Mouse (Mus musculus): ENCODE measurements around the gene Olfr1371. TPM values are rescaled to one million over a fixed set of nuclear protein-coding genes. Genes with fewer than 3 reads are reported as not detected.

The Olfr1371 gene
- polyA plus RNA-seq, 1 experiment from 2014 or later = not detected

DNA sequence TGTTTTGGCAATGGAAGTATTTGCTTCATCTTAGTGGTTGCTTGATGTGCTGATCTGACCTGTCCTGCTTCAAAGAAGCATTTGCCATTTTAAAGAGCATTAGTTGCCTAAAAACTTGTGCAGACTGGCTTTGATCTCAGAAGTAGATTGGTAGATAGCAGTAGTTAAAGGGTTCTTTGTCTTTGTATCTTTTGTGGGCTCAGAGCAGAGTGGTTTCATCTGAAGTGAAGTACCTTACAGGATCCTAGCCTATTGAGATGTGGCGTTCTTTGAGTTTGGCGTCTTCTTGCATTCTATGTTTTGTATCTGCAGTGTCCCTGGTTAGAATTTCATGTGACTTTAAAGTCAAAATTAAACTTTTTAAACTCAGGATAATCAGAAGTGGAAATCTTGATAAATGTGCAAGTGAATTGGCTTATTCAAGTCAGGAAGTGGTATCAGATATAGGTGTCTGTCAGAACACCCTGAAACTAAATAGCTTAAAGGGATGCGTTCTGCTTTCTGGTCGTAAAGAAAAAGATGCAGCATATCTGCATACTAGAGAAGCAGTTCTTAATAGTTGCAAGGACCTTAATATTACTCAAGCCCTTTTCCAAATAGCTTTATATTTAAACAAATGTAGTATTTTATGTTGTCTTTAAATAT lies 27.2 kb upstream of the Olfr1371 start:
- ATAC-seq (ENCODE audit: low read depth) (no peak), DNase-seq (no peak)
- WGBS (ENCODE audit: insufficient replicate concordance) = 82% methylated on average over 4 of the region's 4 CpGs
- Histone ChIP-seq H3K9me3 (replicated peaks) (no peaks in the 10 kb centered on the region), H3K27me3 (no peaks in the 10 kb centered on the region), H3K27ac (no peak overlapping the region), H3K4me1 (replicated peaks) (no peaks in the 10 kb centered on the region), H3K36me3 (peaks cover 74% of the 10 kb centered on the region), H3K9ac (no peak overlapping the region), H3K4me2 (no peak overlapping the region), H3K4me3 (replicated peaks) (no peak overlapping the region)

DNA sequence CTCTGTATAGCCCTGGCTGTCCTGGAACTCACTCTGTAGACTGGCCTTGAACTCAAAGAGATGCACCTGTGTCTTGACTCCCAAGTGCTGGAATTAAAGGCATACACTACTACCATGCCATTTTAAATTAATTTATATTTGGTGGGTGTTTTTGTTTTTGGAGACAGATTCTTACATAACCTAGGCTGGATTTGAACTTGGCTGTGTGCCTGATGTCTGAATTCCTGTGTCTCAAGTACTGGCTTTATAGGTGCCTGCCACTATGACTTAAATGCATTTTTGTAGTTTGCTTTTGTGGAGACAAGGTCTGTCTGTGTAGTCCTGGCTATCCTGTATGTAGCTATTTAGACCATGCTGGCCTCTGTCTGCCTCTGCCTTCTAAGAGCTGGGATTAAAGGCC lies 20.7 kb upstream of the Olfr1371 start:
- Histone ChIP-seq H3K27ac (no peak overlapping the region), H3K27me3 (no peaks in the 10 kb centered on the region), H3K4me1 (replicated peaks) (peaks cover 27% of the 10 kb centered on the region), H3K9me3 (replicated peaks) (no peaks in the 10 kb centered on the region), H3K9ac (peak overlapping the region; percentile 30; the same call in 1 of the 2 replicates), H3K4me3 (replicated peaks) (peak overlapping the region; percentile 13; the same call in 1 of the 2 replicates), H3K36me3 (peaks cover 37% of the 10 kb centered on the region), H3K4me2 (peak overlapping the region; percentile 38)
- no peak for DNase-seq
- no peak for ATAC-seq (ENCODE audit: low read depth)

DNA sequence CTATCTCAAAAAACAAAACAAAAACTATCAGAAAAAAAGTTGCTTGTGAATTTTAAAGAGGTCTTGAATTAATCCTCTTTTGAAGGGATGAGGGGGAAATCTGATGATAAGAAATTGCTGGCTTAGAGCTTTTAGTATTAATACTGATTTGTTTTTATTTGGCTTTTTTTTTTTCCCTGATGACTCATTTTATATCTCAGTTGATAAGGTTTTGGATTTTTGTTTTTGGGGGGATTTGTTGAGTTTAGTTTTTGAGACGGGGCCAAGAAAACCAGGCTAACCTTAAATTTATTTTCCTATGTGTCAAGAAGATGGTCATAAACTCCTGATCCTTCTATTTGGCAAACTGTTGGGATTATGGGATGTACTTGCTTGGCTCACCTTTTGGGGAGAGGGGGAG lies 20.1 kb upstream of the Olfr1371 start:
- 69% methylated on average over 1 of the region's 1 CpGs for WGBS (ENCODE audit: insufficient replicate concordance)
- peak overlapping the region; percentile 99 for H3K9ac ChIP-seq
- DNase-seq = no peak
- H3K4me1 ChIP-seq (replicated peaks) = peaks cover 27% of the 10 kb centered on the region
- ATAC-seq (ENCODE audit: low read depth) = no peak
- H3K4me2 ChIP-seq = peak overlapping the region; percentile 84
- peaks cover 31% of the 10 kb centered on the region for H3K36me3 ChIP-seq
- H3K27me3 ChIP-seq = no peaks in the 10 kb centered on the region
- no peaks in the 10 kb centered on the region for H3K9me3 ChIP-seq (replicated peaks)
- H3K27ac ChIP-seq = no peak overlapping the region
- peak overlapping the region; percentile 98 for H3K4me3 ChIP-seq (replicated peaks)

DNA sequence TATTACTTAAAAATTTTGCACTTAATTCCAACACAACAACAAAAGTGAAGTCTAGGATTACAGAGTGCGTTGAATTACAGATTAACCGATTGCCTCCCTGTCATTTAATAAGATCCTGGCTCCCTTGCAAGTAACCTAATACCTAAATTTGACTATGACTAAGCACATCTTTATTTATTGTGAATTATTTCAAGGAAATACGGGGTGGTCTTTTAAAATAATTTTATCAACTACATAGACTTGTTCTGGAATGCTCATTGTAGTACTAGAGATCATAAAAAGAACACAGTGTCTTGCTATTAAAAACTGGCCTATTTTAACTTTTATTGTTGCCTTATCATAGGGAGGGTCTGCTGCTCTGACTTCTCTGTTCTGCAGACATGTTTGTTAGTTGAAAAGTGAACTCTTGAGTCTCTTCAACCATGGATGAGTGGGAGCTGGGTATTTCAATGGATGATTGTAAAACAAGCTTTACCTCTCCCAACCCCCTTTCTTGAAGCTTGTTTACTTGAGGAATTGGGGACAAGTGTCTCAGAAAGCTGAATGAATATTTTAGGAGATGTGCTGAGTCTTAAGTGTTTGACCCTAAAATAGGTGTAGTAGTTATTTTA lies 19.4 kb upstream of the Olfr1371 start:
- no peak for ATAC-seq (ENCODE audit: low read depth)
- Histone ChIP-seq H3K4me2 (peak overlapping the region; percentile 84), H3K36me3 (peaks cover 24% of the 10 kb centered on the region), H3K4me3 (replicated peaks) (peak overlapping the region; percentile 98), H3K9ac (peak overlapping the region; percentile 99), H3K27me3 (no peaks in the 10 kb centered on the region), H3K4me1 (replicated peaks) (peaks cover 27% of the 10 kb centered on the region), H3K9me3 (replicated peaks) (no peaks in the 10 kb centered on the region), H3K27ac (0 out of 2 replicates have a peak overlapping the region, but pooled peaks have one; percentile 88)
- 23% methylated on average over 3 of the region's 3 CpGs for WGBS (ENCODE audit: insufficient replicate concordance)
- DNase-seq = no peak

DNA sequence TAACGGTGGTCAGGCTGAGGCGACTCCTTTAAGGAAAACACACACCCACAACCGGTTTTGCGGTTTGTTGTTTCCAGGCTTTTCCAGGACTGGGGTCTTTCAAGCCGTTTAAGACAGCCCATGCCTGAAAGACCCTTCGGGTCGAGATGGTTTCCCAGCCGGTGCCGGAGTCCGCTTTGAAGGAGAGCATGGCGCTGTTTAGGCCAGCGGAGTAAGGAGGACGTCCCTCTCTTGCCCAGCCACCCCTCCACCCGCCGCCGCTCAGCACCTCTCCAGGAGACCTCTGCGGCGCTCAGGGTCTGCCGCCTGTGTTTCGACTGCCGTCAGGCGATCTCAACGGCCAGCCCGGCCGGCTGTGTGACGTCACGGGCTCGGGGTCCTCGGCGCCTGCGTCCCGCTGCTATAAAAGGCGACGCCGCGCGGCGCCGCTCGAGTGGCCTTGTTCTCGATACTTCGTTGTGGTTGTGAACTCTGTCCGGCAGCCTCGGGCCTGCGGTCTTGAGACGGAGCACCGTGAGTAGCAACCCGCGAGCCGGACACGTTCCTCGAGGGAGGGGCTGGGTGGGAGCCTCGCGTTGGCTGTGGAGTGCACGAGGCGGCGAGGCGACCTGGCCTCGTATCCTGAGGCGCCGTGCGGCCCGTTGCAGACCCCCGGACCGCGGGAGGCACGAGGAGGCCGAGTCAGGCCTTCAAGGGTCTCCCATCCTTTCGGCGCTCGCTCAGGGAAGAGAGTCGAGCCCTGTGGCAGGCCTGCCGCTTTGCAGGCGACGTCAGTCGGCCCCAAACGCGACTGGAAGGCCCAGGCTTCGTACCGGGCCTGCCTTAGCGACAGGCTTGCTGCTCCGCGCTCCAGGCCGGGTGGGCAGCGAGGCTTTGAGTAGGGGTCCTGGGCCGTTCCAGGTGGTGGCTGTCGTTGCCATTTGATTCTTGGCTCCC lies 18.1 kb upstream of the Olfr1371 start, which contains the start of gene Skp1a:
Gene Skp1a, plus strand, starts transcription at position 390 of the 936 bp plus-strand sequence.
- peaks cover 27% of the 10 kb centered on the region for H3K4me1 ChIP-seq (replicated peaks)
- H3K27me3 ChIP-seq = no peaks in the 10 kb centered on the region
- peak within 1 kb of the TSS; percentile 84 for H3K4me2 ChIP-seq
- H3K36me3 ChIP-seq = peaks cover 11% of the 10 kb centered on the region
- under 1% methylated on average over 87 of the region's 87 CpGs for WGBS (ENCODE audit: insufficient replicate concordance)
- H3K9me3 ChIP-seq (replicated peaks) = no peaks in the 10 kb centered on the region
- H3K4me3 ChIP-seq (replicated peaks) = peak within 1 kb of the TSS; percentile 98
- peak within 1 kb of the TSS; percentile 99 for H3K9ac ChIP-seq
- DNase-seq (peak; percentile 81), ATAC-seq (ENCODE audit: low read depth) (peak; percentile 83)
- peak within 1 kb of the TSS; percentile 88 for H3K27ac ChIP-seq

DNA sequence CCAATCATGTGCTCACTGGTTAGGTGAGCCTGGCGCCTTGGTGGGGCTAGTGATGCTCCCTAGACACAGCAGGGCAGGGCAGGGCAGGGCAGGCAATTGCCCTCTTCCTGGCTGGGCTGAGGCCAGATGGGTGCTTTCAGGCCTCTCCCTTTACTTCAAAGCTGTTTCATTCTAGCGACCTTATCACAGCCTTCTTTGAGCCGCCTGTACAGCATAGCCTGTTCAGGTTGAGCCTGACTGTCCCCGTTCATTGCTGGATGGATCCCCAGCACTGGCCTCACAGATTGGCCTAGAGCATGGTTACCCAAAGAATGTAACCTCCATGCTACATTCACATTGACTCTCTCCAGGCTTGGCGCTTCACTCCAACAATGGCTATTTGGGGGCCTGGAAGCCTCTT lies 16.9 kb upstream of the Olfr1371 start:
- Histone ChIP-seq H3K4me2 (peak overlapping the region; percentile 84), H3K4me3 (replicated peaks) (peak overlapping the region; percentile 98), H3K27ac (peak overlapping the region; percentile 88), H3K4me1 (replicated peaks) (peaks cover 27% of the 10 kb centered on the region), H3K9ac (peak overlapping the region; percentile 99), H3K9me3 (replicated peaks) (no peaks in the 10 kb centered on the region), H3K27me3 (no peaks in the 10 kb centered on the region), H3K36me3 (0 out of 2 replicates have a peak, but pooled peaks cover 2% of the 10 kb centered on the region)
- WGBS (ENCODE audit: insufficient replicate concordance) = 46% methylated on average over 5 of the region's 5 CpGs
- DNase-seq = peak; percentile 13
- no peak for ATAC-seq (ENCODE audit: low read depth)

DNA sequence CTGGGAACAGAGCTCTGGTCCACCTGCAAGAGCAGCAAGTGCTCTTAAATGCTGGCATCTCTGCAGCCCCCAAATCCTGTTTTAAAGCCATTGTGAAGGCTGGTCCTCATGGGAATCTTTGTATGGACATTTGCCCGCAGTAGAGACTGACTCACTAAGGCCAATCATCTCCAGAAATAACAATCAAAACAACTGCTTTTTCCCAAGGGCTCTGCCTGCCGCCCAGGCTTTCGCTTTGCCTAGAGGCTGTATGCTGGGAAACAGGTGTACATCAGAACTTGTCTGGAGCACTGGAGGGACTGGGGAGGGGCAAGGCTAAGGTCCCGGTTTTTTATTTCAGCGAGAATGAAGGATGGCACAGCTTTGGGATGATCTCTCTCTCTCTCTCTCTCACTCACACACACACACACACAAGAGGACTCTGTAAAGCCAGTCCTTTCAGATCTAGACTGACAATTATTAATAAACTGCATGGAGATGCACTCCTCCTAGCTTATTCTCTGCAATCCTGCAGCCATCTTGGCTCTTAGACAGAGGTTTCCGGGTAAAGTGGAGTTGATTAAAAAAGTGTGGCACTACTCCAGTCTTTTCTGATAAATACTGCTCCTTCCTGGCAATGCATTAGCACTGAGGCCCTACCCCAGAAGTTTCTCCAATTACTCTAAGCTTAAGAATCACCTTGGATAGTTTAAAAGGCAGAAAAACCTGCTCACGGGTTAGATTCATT lies 15.1 kb upstream of the Olfr1371 start:
- Histone ChIP-seq H3K4me2 (no peak overlapping the region), H3K27me3 (0 out of 2 replicates have a peak, but pooled peaks cover 5% of the 10 kb centered on the region), H3K36me3 (no peaks in the 10 kb centered on the region), H3K4me3 (replicated peaks) (no peak overlapping the region), H3K27ac (no peak overlapping the region), H3K9me3 (replicated peaks) (no peaks in the 10 kb centered on the region), H3K9ac (no peak overlapping the region), H3K4me1 (replicated peaks) (peaks cover 24% of the 10 kb centered on the region)
- WGBS (ENCODE audit: insufficient replicate concordance) = 81% methylated on average over 7 of the region's 7 CpGs
- no peak for ATAC-seq (ENCODE audit: low read depth)
- DNase-seq = no peak

DNA sequence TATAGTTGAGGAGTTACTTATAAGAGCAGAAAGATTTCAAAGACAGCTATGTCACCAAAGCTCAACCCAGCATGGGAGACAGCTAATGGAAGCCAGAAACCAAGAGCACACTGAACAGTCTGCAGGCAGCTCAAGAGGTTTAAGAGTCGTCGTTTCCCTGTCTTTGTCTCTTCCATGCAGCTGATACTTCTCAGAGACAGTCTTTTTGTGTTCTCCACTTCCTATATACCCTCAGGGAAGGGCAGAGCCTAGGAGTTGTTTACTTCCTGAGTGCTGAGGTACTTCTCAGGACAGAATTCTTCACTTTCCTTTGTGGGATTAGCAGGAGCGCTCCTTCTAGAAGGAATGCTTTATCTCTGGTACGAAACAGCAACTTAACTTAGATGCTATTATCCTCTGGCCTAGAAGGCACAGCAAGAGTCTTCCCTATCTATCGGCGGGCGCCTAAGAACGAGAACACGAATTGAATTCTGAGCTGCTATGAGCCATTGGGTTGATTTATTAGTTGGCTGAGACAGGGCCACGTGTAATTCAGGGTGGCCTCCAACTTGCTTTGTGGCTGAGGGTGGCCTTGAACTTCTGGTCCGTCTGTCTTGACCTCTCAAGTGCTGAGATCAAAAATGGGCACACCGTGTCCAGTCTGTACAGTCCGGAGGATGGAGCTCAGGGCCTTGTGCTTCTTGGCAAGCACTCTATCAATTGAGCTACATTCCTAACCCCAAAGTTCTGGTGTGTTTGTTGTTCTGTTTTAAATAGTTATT lies 13.9 kb upstream of the Olfr1371 start:
- H3K36me3 ChIP-seq = no peaks in the 10 kb centered on the region
- peaks cover 17% of the 10 kb centered on the region for H3K4me1 ChIP-seq (replicated peaks)
- WGBS (ENCODE audit: insufficient replicate concordance) = 65% methylated on average over 13 of the region's 13 CpGs
- H3K27me3 ChIP-seq = 0 out of 2 replicates have a peak, but pooled peaks cover 5% of the 10 kb centered on the region
- no peak overlapping the region for H3K4me2 ChIP-seq
- H3K9me3 ChIP-seq (replicated peaks) = no peaks in the 10 kb centered on the region
- H3K9ac ChIP-seq = no peak overlapping the region
- ATAC-seq (ENCODE audit: low read depth) (no peak), DNase-seq (no peak)
- H3K4me3 ChIP-seq (replicated peaks) = no peak overlapping the region
- no peak overlapping the region for H3K27ac ChIP-seq

DNA sequence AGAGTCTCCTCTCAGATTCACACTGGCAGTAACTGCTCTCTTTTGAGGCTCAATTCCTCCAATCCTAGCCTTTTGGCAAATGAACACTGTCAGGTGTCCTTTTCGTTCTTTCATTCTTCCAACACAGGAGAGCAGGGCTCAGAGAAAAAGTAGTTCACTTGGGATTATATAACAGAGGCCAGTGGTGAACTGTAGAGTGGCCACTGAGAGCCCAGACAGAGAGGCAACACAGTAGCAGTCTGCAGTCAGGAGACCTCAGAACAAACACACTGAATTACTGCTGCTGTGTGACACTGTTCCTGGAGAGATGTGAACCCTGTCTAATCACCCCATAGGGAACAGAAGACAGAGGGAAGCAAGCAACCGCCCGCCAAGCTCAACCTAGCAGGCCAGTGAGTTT lies 13.3 kb upstream of the Olfr1371 start:
- no peak overlapping the region for H3K27ac ChIP-seq
- WGBS (ENCODE audit: insufficient replicate concordance) = 71% methylated on average over 3 of the region's 3 CpGs

DNA sequence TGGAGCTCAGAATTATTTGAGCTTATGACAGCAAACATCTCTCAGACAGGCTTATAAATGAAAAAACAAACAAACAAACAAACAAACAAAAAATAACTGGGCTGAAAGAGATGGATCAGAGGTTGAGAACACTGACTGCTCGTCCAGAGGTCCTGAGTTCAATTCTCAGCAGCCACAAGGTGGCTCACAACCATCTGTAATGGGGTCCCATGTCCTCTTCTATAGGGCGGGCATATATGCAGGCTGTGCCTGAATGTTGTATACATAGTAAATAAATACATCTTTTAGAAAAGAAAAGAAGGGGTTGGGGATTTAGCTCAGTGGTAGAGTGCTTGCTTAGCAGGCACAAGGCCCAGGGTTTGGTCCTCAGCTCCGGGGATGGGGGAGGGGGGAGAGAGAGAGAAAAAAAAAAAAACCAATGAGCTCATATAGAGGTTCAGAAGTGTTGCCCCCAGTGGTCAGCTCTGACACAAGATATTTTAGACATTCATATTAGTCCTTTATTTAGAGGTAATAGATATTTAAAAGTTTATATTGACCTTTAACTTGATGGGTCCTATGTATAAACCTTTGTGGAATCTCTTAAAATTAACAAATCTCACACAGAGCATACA lies 12.3 kb upstream of the Olfr1371 start:
- no peaks in the 10 kb centered on the region for H3K9me3 ChIP-seq (replicated peaks)
- ATAC-seq (ENCODE audit: low read depth) (no peak), DNase-seq (no peak)
- WGBS (ENCODE audit: insufficient replicate concordance) = 47% methylated on average over 3 of the region's 3 CpGs
- 0 out of 2 replicates have a peak, but pooled peaks cover 5% of the 10 kb centered on the region for H3K27me3 ChIP-seq
- H3K9ac ChIP-seq = no peak overlapping the region
- no peak overlapping the region for H3K27ac ChIP-seq
- no peak overlapping the region for H3K4me3 ChIP-seq (replicated peaks)
- H3K4me2 ChIP-seq = no peak overlapping the region
- H3K4me1 ChIP-seq (replicated peaks) = peaks cover 16% of the 10 kb centered on the region
- no peaks in the 10 kb centered on the region for H3K36me3 ChIP-seq

More for the DNA sequence above, 13.3 kb upstream of the Olfr1371 start:
- Histone ChIP-seq H3K9ac (no peak overlapping the region), H3K27me3 (0 out of 2 replicates have a peak, but pooled peaks cover 5% of the 10 kb centered on the region), H3K4me3 (replicated peaks) (no peak overlapping the region), H3K9me3 (replicated peaks) (no peaks in the 10 kb centered on the region), H3K4me2 (no peak overlapping the region), H3K36me3 (no peaks in the 10 kb centered on the region), H3K4me1 (replicated peaks) (peaks cover 17% of the 10 kb centered on the region)
- ATAC-seq (ENCODE audit: low read depth) (no peak), DNase-seq (no peak)
